Mouse (Mus musculus): Measurements from ENCODE around the gene Mlx. TPM values are rescaled to one million over a fixed set of nuclear protein-coding genes. Genes with fewer than 3 reads are reported as not detected.

Mlx gene
- polyA plus RNA-seq, 1 experiment from 2014 or later, result 36.3 TPM

DNA sequence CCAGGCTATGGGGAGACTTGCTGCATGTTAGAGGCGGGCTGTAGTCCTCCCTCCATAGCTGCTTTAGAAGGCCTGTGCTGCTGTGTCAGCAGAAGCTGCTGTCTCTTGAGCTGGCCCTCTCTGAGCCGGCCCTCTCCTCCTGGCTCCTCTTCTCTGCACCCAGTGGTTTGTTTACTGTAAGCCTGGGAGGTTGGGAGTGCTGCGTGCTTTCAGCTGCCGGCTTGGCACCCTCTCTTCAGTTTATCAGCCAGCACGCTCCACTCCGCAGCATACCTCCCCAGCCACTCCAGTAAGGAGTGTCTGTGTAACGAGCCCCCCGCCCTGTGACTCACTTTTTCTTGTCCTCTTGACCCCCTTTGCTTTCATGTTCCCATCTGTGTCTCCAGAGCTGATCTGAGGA is 30.2 kb upstream of the Mlx start:
- peaks cover 54% of the 10 kb centered on the region for H3K36me3 ChIP-seq
- peaks cover 70% of the 10 kb centered on the region for H3K4me1 ChIP-seq
- no peak overlapping the region for H3K4me3 ChIP-seq
- peak overlapping the region; percentile 98 for H3K27ac ChIP-seq (replicated peaks)
- H3K9ac ChIP-seq, result peak overlapping the region; percentile 74
- H3K27me3 ChIP-seq (replicated peaks), result no peaks in the 10 kb centered on the region
- peak overlapping the region; percentile 18 for H3K4me2 ChIP-seq
- H3K9me3 ChIP-seq, result peaks cover 4% of the 10 kb centered on the region; the same call in 1 of the 2 replicates
- WGBS, result 16% methylated on average over 8 of the region's 8 CpGs
- peak; percentile 43 for ATAC-seq (ENCODE audit: extremely low read depth, insufficient number of reproducible peaks, low FRiP score, low TSS enrichment)

DNA sequence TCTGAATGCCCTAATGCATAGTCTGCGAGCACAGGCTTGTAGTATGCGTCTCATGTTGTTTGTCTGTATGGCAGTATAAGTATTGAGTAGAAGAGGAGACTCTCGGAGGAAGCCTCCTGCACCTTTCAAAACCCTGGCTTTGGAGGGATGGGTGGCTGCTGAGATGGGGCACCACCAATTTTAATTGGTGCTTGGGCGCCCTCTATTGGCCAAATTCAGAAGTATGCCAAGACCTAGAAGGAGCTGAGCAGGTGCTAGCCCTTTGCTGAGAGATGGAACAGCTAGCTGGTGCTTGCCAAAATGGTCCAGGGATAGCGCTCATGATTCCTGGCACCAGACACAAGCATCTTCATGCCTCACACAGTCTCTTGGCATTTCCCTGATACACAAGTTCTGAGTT is 29.2 kb upstream of the Mlx start:
- Histone ChIP-seq H3K9me3 (peaks cover 4% of the 10 kb centered on the region; the same call in 1 of the 2 replicates), H3K4me2 (no peak overlapping the region), H3K4me1 (peaks cover 80% of the 10 kb centered on the region), H3K36me3 (peaks cover 53% of the 10 kb centered on the region), H3K9ac (peak overlapping the region; percentile 74), H3K4me3 (no peak overlapping the region), H3K27me3 (replicated peaks) (no peaks in the 10 kb centered on the region), H3K27ac (replicated peaks) (peak overlapping the region; percentile 98)
- 29% methylated on average over 5 of the region's 5 CpGs for WGBS
- ATAC-seq (ENCODE audit: extremely low read depth, insufficient number of reproducible peaks, low FRiP score, low TSS enrichment), result no peak

DNA sequence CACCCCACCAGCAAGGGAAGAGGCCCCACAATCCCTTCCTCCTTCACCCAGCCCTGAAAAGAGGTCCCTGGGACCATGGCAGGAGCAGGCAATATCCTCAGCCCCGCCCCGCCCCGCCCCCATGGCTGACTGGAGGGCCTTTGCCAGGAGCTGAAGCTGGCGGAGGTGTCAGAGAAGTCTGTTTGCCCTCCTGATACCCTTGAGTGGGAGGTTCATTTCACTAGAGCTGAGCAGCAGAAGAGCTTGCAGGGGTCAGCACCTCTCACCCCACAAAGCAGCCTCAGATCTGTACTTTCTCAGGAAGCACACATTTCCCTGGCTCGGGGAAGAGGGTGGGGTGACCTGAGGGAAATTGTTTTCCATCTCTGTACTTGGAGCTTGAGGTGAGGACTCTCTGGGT is 28.4 kb upstream of the Mlx start:
- Histone ChIP-seq H3K4me2 (no peak overlapping the region), H3K4me1 (peaks cover 89% of the 10 kb centered on the region)

DNA sequence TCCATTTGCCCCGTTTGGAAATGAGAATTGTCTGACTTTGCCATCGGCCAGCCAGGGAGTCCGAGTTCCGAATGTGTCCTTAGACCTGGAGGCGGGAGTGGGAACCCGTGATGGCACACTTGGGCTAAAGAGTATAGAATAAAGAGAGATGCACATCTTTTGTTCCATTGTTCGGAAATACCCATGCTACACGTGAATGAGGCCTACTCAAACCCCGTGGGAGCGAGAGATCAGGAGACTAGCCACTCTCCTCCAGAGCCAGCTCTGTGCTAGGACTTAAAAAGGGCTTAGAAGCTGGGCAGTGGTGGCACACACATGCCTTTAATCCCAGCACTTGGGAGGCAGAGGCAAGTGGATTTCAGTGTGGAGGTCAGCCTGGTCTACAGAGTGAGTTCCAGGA is 27.6 kb upstream of the Mlx start:
- Histone ChIP-seq H3K27me3 (replicated peaks) (no peaks in the 10 kb centered on the region), H3K4me1 (peaks cover 96% of the 10 kb centered on the region), H3K9ac (peak overlapping the region; percentile 78), H3K36me3 (peaks cover 36% of the 10 kb centered on the region), H3K4me2 (no peak overlapping the region), H3K27ac (replicated peaks) (peak overlapping the region; percentile 98), H3K9me3 (no peaks in the 10 kb centered on the region), H3K4me3 (no peak overlapping the region)
- ATAC-seq (ENCODE audit: extremely low read depth, insufficient number of reproducible peaks, low FRiP score, low TSS enrichment), result no peak
- 76% methylated on average over 10 of the region's 10 CpGs for WGBS

More for the DNA sequence above, 28.4 kb upstream of the Mlx start:
- no peak for ATAC-seq (ENCODE audit: extremely low read depth, insufficient number of reproducible peaks, low FRiP score, low TSS enrichment)
- Histone ChIP-seq H3K27ac (replicated peaks) (peak overlapping the region; percentile 98), H3K27me3 (replicated peaks) (no peaks in the 10 kb centered on the region), H3K36me3 (peaks cover 44% of the 10 kb centered on the region), H3K9ac (peak overlapping the region; percentile 78), H3K4me3 (no peak overlapping the region), H3K9me3 (peaks cover 2% of the 10 kb centered on the region; the same call in 1 of the 2 replicates)
- 38% methylated on average over 5 of the region's 5 CpGs for WGBS

DNA sequence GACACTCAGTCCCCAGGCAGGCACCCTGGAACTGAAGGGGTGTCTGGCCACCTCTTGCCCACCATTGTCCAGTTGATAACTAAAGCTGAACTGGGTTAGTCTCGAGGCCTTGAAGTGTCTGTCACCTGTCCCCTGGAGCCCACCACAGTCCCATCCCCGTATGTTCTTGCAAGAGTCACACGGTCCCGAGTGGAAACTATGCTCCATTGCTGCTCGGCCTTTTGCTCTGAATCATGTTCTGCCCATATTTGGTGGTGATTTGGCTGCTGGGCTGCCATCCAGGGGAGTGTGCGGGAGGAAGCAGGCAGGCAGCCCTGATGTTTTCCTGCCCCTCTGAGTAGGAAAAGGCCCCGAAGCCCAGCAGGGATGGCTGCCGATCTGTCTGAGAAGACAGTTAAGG is 27.0 kb upstream of the Mlx start:
- H3K27me3 ChIP-seq (replicated peaks), result no peaks in the 10 kb centered on the region
- WGBS, result 8% methylated on average over 8 of the region's 8 CpGs
- peak overlapping the region; percentile 78 for H3K9ac ChIP-seq
- H3K36me3 ChIP-seq, result peaks cover 30% of the 10 kb centered on the region
- peak overlapping the region; percentile 98 for H3K27ac ChIP-seq (replicated peaks)
- no peaks in the 10 kb centered on the region for H3K9me3 ChIP-seq
- peak overlapping the region; percentile 28 for H3K4me2 ChIP-seq
- H3K4me1 ChIP-seq, result peaks cover 100% of the 10 kb centered on the region
- H3K4me3 ChIP-seq, result no peak overlapping the region
- ATAC-seq (ENCODE audit: extremely low read depth, insufficient number of reproducible peaks, low FRiP score, low TSS enrichment), result no peak

DNA sequence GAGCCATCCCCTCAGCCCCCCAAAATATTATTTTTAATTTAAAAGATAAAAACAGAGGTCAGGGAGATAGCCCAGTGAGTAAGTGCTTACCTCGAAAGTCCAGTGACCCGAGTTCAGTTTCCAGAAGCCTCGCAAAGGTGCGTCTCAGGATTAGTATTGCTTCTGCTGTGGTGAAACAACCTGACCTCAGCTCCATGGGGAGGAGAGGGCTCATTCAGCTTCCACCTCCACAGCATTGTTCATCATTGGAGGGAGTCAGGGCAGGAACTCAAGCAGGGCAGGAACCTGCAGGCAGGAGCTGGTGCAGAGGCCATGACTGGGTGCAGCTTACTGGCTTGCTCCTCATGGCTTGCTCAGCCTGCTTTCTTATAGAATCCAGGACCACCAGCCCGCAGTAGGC is 26.0 kb upstream of the Mlx start:
- Histone ChIP-seq H3K36me3 (peaks cover 22% of the 10 kb centered on the region), H3K9ac (peak overlapping the region; percentile 66; the same call in 1 of the 2 replicates), H3K9me3 (no peaks in the 10 kb centered on the region), H3K4me1 (peaks cover 99% of the 10 kb centered on the region), H3K4me2 (no peak overlapping the region), H3K4me3 (no peak overlapping the region), H3K27ac (replicated peaks) (peak overlapping the region; percentile 98), H3K27me3 (replicated peaks) (no peaks in the 10 kb centered on the region)
- WGBS, result 81% methylated on average over 5 of the region's 5 CpGs
- ATAC-seq (ENCODE audit: extremely low read depth, insufficient number of reproducible peaks, low FRiP score, low TSS enrichment), result no peak

DNA sequence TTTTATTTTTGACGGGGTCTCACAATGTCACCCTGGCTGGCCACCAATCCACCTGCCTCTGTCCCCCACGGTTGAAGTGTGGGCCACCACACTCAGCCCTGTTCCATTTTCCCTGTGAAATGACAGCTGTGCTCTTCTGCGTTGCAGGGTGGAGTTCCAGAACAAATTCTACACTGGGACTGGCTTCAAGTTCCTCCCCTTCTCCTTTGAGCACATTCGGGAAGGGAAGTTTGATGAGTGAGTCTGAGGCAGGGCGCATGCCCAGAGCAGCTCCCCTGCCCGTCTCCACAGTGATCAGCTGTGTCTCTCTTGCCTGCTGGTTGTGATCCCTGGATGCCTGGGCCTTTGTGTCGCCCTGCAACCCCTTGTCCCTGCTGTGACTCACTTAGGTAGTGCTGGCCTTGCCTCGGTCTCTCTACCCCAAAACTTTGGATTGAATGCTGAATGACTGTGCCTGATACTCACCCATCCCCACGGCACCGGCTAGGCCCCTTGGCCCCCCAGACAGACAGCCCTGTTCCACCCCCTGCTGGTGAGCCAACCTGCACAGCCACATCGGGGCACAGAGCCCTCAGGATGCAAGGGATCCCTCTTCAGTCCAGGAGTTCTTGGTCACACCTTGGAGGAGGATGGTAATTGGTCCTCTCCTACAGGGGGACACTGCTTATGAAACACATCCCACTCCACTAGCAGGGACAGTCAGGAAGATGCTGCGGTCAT is 24.8 kb upstream of the Mlx start:
- Histone ChIP-seq H3K27ac (replicated peaks) (peak overlapping the region; percentile 98), H3K4me1 (peaks cover 98% of the 10 kb centered on the region), H3K9ac (peak overlapping the region; percentile 66), H3K36me3 (peaks cover 21% of the 10 kb centered on the region), H3K27me3 (replicated peaks) (no peaks in the 10 kb centered on the region), H3K4me2 (no peak overlapping the region), H3K9me3 (no peaks in the 10 kb centered on the region), H3K4me3 (no peak overlapping the region)
- 69% methylated on average over 12 of the region's 12 CpGs for WGBS
- no peak for ATAC-seq (ENCODE audit: extremely low read depth, insufficient number of reproducible peaks, low FRiP score, low TSS enrichment)

DNA sequence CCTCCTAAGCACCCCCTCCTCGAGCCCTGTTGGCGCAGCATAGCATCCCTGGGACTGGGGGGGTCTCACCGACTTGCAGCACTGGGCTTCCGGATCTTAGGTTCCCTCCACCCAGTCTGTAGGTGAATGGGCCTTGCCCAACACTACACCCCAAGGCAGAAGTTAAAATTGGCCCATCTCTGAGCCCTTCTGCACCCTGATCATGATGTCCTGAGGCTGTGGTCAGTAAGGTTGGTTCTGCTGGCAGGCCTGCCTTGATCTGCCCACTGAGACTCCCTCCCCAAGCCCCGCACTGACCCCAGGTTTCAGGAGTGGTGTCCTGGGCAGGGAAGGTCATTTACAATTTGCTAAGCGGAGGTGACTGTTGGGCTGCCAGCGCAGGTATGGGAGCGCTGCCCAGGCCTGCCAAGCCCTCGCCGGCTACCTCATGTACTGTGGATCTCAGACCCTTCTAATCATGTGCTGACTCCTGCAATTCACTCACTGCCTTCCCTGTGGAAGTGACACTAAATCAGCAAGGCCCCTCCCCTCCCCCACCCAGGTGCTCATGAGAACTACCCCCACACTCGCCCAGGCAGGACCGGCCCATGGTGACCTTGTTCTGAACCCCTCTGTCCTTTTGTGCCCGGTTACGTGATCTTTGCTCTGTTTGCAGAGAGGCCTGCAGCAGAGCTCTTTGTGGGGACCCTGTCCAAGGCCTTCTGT is 24.0 kb upstream of the Mlx start:
- H3K36me3 ChIP-seq, result peaks cover 17% of the 10 kb centered on the region
- H3K9me3 ChIP-seq, result no peaks in the 10 kb centered on the region
- H3K27ac ChIP-seq (replicated peaks), result peak overlapping the region; percentile 98
- peak overlapping the region; percentile 1; the same call in 1 of the 2 replicates for H3K4me3 ChIP-seq
- no peak for ATAC-seq (ENCODE audit: extremely low read depth, insufficient number of reproducible peaks, low FRiP score, low TSS enrichment)
- peak overlapping the region; percentile 66 for H3K9ac ChIP-seq
- peak overlapping the region; percentile 43 for H3K4me2 ChIP-seq
- H3K4me1 ChIP-seq, result peaks cover 90% of the 10 kb centered on the region
- no peaks in the 10 kb centered on the region for H3K27me3 ChIP-seq (replicated peaks)
- 47% methylated on average over 14 of the region's 14 CpGs for WGBS

DNA sequence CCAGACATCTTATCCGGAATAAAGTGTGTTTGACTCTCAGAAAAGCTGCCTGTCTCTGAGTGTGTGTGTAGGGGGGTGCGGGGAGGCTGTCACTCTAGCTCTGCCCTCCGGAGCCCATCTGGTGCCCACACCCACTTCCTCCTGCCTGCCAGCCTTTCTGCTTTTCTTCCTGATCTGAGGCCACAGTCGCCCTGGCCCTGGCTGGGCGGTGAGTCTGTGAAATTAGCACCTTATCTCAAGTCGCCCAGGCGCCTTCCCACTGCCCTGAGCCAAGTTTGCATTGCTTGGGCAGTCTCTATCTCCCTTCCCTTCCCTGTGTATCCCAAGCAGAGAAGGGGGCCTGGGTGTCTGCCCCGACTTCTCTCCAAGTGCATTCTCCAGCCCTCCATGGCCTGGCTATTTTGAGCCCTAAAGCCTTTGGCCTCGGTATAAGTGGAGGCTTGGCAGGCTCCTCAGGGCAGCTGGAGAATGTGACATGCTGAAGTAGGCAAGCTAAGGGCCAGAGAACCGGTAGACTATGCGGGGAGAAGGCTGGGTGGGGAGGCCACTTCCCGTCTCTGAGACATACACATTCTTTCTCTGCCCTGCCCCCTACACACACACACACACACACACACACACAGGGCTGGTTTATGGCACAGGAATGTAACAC is 23.3 kb upstream of the Mlx start:
- peaks cover 83% of the 10 kb centered on the region for H3K4me1 ChIP-seq
- H3K4me2 ChIP-seq, result peak overlapping the region; percentile 43

DNA sequence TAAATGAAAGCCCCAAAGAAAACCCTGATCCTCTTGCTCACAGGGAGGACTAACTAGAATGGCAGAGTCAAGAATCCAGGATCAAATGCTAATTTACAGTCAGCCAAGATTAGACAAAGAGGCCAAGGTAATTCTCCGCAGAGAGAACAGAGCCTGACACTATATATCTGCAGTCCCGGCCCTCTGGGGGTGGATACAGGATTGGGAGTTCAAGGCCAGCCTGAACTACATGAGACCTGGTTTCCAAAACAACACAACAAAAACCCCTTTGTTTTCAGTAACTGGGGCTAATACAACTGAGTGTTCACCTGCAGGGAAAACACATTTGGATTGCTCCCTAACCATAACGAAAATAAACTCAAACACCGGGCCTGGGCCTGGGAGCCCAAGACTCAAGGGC is 22.6 kb upstream of the Mlx start:
- Histone ChIP-seq H3K9ac (peak overlapping the region; percentile 66), H3K4me3 (no peak overlapping the region), H3K27ac (replicated peaks) (peak overlapping the region; percentile 98), H3K4me1 (peaks cover 80% of the 10 kb centered on the region), H3K9me3 (no peaks in the 10 kb centered on the region), H3K4me2 (peak overlapping the region; percentile 43), H3K36me3 (peaks cover 17% of the 10 kb centered on the region), H3K27me3 (replicated peaks) (no peaks in the 10 kb centered on the region)
- ATAC-seq (ENCODE audit: extremely low read depth, insufficient number of reproducible peaks, low FRiP score, low TSS enrichment), result no peak
- 50% methylated on average over 4 of the region's 4 CpGs for WGBS

More for the DNA sequence above, 23.3 kb upstream of the Mlx start:
- no peaks in the 10 kb centered on the region for H3K9me3 ChIP-seq
- H3K9ac ChIP-seq, result peak overlapping the region; percentile 66
- ATAC-seq (ENCODE audit: extremely low read depth, insufficient number of reproducible peaks, low FRiP score, low TSS enrichment), result peak; percentile 62
- peak overlapping the region; percentile 98 for H3K27ac ChIP-seq (replicated peaks)
- 2% methylated on average over 12 of the region's 12 CpGs for WGBS
- peak overlapping the region; percentile 1; the same call in 1 of the 2 replicates for H3K4me3 ChIP-seq
- H3K36me3 ChIP-seq, result peaks cover 17% of the 10 kb centered on the region
- H3K27me3 ChIP-seq (replicated peaks), result no peaks in the 10 kb centered on the region

DNA sequence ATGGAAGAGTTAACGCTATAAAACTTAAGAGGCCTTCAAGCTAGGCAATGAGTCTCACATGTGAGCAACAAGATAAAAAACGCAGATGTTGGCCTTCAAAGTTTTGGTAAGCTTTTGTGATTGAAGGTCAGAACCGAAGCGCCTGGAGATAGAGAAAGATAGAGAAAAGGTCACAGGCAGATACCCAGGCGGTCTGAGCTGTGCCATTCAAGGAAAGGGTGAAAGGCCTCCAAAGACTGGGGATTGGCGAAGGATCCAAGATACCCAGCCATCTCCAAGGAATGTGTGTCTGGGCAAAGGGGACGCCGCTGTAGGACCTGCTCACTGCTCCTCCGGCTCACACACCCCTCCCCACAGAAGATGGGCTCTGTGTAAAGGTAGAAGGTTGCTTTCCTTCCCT is 22.1 kb upstream of the Mlx start:
- Histone ChIP-seq H3K4me2 (no peak overlapping the region), H3K4me1 (peaks cover 76% of the 10 kb centered on the region), H3K27ac (replicated peaks) (peak overlapping the region; percentile 98), H3K27me3 (replicated peaks) (no peaks in the 10 kb centered on the region), H3K36me3 (peaks cover 17% of the 10 kb centered on the region), H3K9me3 (no peaks in the 10 kb centered on the region), H3K9ac (peak overlapping the region; percentile 41), H3K4me3 (no peak overlapping the region)
- ATAC-seq (ENCODE audit: extremely low read depth, insufficient number of reproducible peaks, low FRiP score, low TSS enrichment), result no peak
- WGBS, result 71% methylated on average over 9 of the region's 9 CpGs

All from heart, embryonic 13.5 days (tissue).